Mouse (Mus musculus) embryonic facial prominence, embryonic 12.5 days (tissue): Measurements from ENCODE around the gene Pcnx4. TPM values are rescaled to one million over a fixed set of nuclear protein-coding genes. Genes with fewer than 3 reads are reported as not detected.

Experiments
- ATAC-seq: fragments of 200-750 bp; cut with Nextera tagmentation; 2 replicates; pipeline ENCODE4 v1.8.0; 2017; ENCODE audit not compliant: insufficient number of reproducible peaks, insufficient read depth, low FRiP score, low TSS enrichment
- H3K27ac ChIP-seq: fragments of 300-500 bp; sonication (generic); 2 replicates; pipeline ENCODE4 v1.5.1; 2016; ENCODE audit warnings: mild to moderate bottlenecking
- H3K27me3 ChIP-seq: fragments of 300-500 bp; sonication (generic); 2 replicates; pipeline ENCODE4 v1.6.1; 2016; ENCODE audit warnings: mild to moderate bottlenecking, moderate library complexity
- H3K36me3 ChIP-seq: fragments of 300-500 bp; sonication (generic); 2 replicates; pipeline ENCODE4 v1.6.1; 2016; ENCODE audit warnings: mild to moderate bottlenecking
- H3K4me1 ChIP-seq: fragments of 300-500 bp; sonication (generic); 2 replicates; pipeline ENCODE4 v1.6.1; 2016
- H3K4me2 ChIP-seq: fragments of 300-500 bp; sonication (generic); replicated peaks from 2 replicates; pipeline ENCODE4 v1.6.1; 2016; ENCODE audit warnings: mild to moderate bottlenecking, moderate library complexity
- H3K4me3 ChIP-seq: fragments of 300-500 bp; sonication (generic); 2 replicates; pipeline ENCODE4 v1.5.1; 2016; ENCODE audit warnings: mild to moderate bottlenecking
- H3K9ac ChIP-seq: fragments of 300-500 bp; sonication (generic); 2 replicates; pipeline ENCODE4 v1.6.1; 2016; ENCODE audit warnings: mild to moderate bottlenecking, moderate library complexity
- H3K9me3 ChIP-seq: fragments of 300-500 bp; sonication (generic); 2 replicates; pipeline ENCODE4 v1.6.1; 2016; ENCODE audit warnings: mild to moderate bottlenecking, moderate library complexity
- WGBS: fragments of 180-500 bp; shearing (Covaris S2); methylation state at CpG from one replicate; pipeline ENCODE4 v1.1.7; 2016; 5-methylcytosine and 5-hydroxymethylcytosine counted together
- polyA plus RNA-seq: library from polyadenylated mRNA; unstranded; fragments of >200 nt; fragmentation: Nextera tagmentation; extraction: Ambion mirVana; gene quantifications from 2 replicates; pipeline ENCODE4 v1.2.1, GENCODE M21; 2016

Pcnx4 gene
- polyA plus RNA-seq, 1 experiment from 2014 or later = 17.4 TPM

DNA sequence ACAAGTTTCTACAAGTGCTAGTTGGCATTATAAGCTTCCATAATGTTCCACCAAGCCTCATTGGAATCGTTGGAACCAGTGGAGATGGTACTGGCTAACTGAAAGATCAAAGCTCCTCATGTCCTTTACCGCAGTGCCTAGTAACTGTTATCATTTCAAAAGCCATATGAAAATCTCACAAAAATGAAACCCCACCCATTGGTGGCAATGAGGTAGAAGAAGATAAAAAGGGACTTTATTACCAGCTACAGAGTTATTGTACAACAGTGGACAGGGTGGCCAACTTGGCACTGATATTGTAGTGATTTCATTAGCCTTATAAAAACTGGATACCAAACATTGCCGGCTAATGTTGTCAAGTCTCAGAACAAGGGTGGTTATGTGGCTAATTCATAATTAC lies 75.9 kb downstream of the Pcnx4 start:
- Histone ChIP-seq H3K27ac (no peak overlapping the region), H3K27me3 (no peaks in the 10 kb centered on the region), H3K4me2 (no peak overlapping the region), H3K9me3 (no peaks in the 10 kb centered on the region), H3K4me3 (no peak overlapping the region), H3K4me1 (no peaks in the 10 kb centered on the region), H3K9ac (no peak overlapping the region), H3K36me3 (no peaks in the 10 kb centered on the region)
- ATAC-seq = no peak
- 92% methylated on average over 3 of the region's 3 CpGs for WGBS

DNA sequence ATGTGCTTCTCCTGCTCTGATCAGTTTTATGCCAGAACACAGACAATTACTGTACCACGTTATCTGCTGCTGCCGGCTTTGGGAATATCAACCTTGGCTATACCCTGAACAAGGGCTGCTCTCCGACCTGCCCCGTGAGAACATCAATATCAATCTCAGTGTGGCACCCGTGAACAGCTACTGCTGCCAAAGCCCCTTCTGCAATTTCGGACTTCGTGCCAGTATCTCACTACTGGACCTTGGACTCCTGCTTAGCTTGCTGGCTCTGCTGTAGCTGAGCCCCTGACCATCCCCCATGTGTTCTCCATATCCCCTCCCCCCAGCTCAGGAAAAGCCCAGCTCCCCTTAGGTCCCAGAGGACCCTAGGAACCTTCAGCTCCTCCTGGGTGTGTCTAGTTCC lies 84.7 kb downstream of the Pcnx4 start:
- 89% methylated on average over 7 of the region's 7 CpGs for WGBS
- Histone ChIP-seq H3K4me2 (no peak overlapping the region), H3K9ac (no peak overlapping the region), H3K4me3 (no peak overlapping the region), H3K4me1 (no peaks in the 10 kb centered on the region), H3K27me3 (no peaks in the 10 kb centered on the region), H3K36me3 (no peaks in the 10 kb centered on the region), H3K27ac (no peak overlapping the region), H3K9me3 (no peaks in the 10 kb centered on the region)
- ATAC-seq = no peak

DNA sequence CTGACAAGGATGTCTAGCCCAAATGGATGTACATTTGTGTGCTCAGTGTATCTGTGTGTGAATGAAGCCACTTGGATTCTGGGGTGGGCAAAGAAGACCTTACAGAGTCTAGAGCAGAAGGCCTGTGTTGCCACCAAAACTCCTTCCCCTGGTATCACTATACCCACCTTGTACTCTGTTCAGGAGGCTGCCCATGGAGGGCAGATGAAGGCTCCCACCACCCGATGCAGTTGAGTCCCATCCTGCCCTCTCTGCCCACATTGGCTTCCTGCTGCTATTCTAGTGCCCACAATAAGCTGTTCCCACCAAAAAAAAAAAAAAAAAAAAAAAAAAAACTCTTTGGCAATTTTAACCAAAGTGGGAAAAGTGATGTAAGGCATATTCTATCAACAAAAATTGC lies 85.3 kb downstream of the Pcnx4 start:
- H3K9me3 ChIP-seq = no peaks in the 10 kb centered on the region
- H3K36me3 ChIP-seq = no peaks in the 10 kb centered on the region
- ATAC-seq = no peak
- H3K4me1 ChIP-seq = no peaks in the 10 kb centered on the region
- WGBS = 88% methylated on average over 1 of the region's 1 CpGs
- H3K9ac ChIP-seq = no peak overlapping the region
- no peak overlapping the region for H3K4me2 ChIP-seq
- H3K4me3 ChIP-seq = no peak overlapping the region
- no peak overlapping the region for H3K27ac ChIP-seq
- H3K27me3 ChIP-seq = no peaks in the 10 kb centered on the region

DNA sequence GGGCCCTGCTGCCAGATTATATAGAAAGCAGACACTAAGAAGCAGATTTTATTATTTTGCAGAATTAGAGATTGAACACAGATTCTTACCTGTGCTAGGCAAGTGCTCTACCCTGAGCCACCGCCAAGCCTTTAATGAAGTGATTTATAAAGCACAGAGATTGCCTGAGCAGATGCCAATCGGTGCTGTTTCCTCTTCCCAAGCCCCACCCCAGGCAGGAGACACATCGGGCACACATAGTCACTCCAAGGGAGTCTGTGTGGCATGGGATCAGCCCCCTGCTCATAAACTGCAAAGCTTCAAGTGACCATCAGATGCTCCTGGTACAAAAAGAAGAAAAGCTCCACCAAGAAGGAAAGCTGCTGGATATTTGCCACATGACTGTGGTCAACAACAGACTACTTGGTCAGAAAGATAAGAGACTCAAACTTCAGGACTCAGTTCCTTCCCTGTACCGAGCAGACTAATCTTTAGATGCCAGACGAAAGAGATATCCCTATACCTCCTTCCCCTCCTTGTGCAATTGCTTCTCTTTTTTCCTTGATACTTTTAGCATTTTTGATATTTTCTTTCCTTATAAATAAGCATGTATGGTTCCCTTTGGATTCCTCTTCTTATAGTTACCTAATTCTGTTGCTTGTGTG lies 86.8 kb downstream of the Pcnx4 start:
- ATAC-seq = no peak
- no peak overlapping the region for H3K4me3 ChIP-seq
- H3K9ac ChIP-seq = no peak overlapping the region
- H3K4me1 ChIP-seq = no peaks in the 10 kb centered on the region
- WGBS = 78% methylated on average over 5 of the region's 5 CpGs
- no peak overlapping the region for H3K27ac ChIP-seq
- H3K36me3 ChIP-seq = no peaks in the 10 kb centered on the region
- H3K27me3 ChIP-seq = no peaks in the 10 kb centered on the region
- H3K4me2 ChIP-seq = no peak overlapping the region
- no peaks in the 10 kb centered on the region for H3K9me3 ChIP-seq

DNA sequence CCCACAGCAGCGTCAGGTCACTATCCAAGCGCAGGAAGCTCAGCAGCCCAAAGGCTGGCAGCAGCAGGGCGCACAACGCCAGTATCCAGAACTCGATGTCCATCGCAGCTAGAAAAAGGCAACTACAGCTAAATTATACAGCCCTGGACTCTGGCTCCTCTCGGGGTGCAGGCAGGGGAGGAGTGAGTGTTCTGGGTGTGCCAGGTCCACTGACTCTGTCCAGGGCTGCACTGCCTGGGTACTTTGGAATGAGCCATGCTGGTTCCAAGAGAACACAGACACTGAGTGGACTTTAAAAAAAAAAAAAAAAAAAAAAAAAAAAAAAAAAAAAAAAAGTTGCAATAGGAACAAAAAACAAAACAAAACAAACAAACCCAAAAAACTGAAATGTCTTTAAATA lies 92.6 kb downstream of the Pcnx4 start:
- H3K4me1 ChIP-seq = no peaks in the 10 kb centered on the region
- no peaks in the 10 kb centered on the region for H3K9me3 ChIP-seq
- no peaks in the 10 kb centered on the region for H3K36me3 ChIP-seq
- no peaks in the 10 kb centered on the region for H3K27me3 ChIP-seq
- no peak for ATAC-seq
- H3K4me2 ChIP-seq = no peak overlapping the region
- 94% methylated on average over 7 of the region's 7 CpGs for whole genome bisulfite sequencing
- H3K4me3 ChIP-seq = no peak overlapping the region
- H3K27ac ChIP-seq = no peak overlapping the region
- H3K9ac ChIP-seq = no peak overlapping the region

Other genes starting within 250 kb of the Pcnx4 start
- gene Rtn1, start 127.3 kb upstream of the Pcnx4 start, polyA plus RNA-seq = 89.3 and 111 TPM in 2 replicates
- 1.3 and 2.4 TPM in 2 replicates for gene Lrrc9, start 94.5 kb upstream of the Pcnx4 start, polyA plus RNA-seq
- gene Gm4756, start 113.3 kb downstream of the Pcnx4 start, polyA plus RNA-seq = not detected in 2 replicates
- 7.7 and 9.6 TPM in 2 replicates for gene Dhrs7, start 128.5 kb downstream of the Pcnx4 start, polyA plus RNA-seq
- gene Ppm1a, start 221.1 kb downstream of the Pcnx4 start, polyA plus RNA-seq = 81.4 and 83.7 TPM in 2 replicates